Mouse (Mus musculus): ENCODE data around the gene Hnf4a. TPM values are rescaled to one million over a fixed set of nuclear protein-coding genes. Genes with fewer than 3 reads are reported as not detected.

Gene Hnf4a
- total and polyA plus RNA-seq, 2 experiments from 2014 or later: not detected

- no peak overlapping the region for H3K27ac ChIP-seq (ENCODE audit: low read depth, low read length)
- 80% methylated on average over 11 of the region's 11 CpGs for WGBS
- peaks cover 4% of the 10 kb centered on the region; the same call in 1 of the 2 replicates for H3K4me1 ChIP-seq (ENCODE audit: insufficient read depth)
- no peak overlapping the region for H3K4me3 ChIP-seq (ENCODE audit: low read depth, low read length)
- no peak overlapping the region for H3K9ac ChIP-seq
- DNase-seq (no peak), ATAC-seq (no peak)
- no peak overlapping the region for H3K4me2 ChIP-seq (ENCODE audit: low read depth)
- TF ChIP-seq CTCF (IDR thresholded peaks at IDR 0.05; ENCODE audit: low read depth): no peak
- H3K27me3 ChIP-seq (ENCODE audit: insufficient read depth, low read length): no peaks in the 10 kb centered on the region
- H3K36me3 ChIP-seq (ENCODE audit: insufficient read depth): peaks cover 10% of the 10 kb centered on the region
- H3K9me3 ChIP-seq (ENCODE audit: low read length): no peaks in the 10 kb centered on the region
Observed at GRCm38 (mm10) chr2:163462801-163463200, 43.8 kb upstream of the Hnf4a start.

GRCm38 (mm10) chr2:163463251-163463769 is 43.3 kb upstream of the Hnf4a start:
- no peaks in the 10 kb centered on the region for H3K9me3 ChIP-seq (ENCODE audit: low read length)
- peaks cover 15% of the 10 kb centered on the region for H3K36me3 ChIP-seq (ENCODE audit: insufficient read depth)
- H3K4me1 ChIP-seq (ENCODE audit: insufficient read depth): peaks cover 4% of the 10 kb centered on the region; the same call in 1 of the 2 replicates
- 74% methylated on average over 10 of the region's 10 CpGs for WGBS
- ATAC-seq: no peak
- no peak overlapping the region for H3K9ac ChIP-seq
- DNase-seq: no peak
- H3K27me3 ChIP-seq (ENCODE audit: insufficient read depth, low read length): no peaks in the 10 kb centered on the region
- H3K4me2 ChIP-seq (ENCODE audit: low read depth): no peak overlapping the region
- no peak for TF ChIP-seq CTCF (IDR thresholded peaks at IDR 0.05; ENCODE audit: low read depth)
- no peak overlapping the region for H3K27ac ChIP-seq (ENCODE audit: low read depth, low read length)
- H3K4me3 ChIP-seq (ENCODE audit: low read depth, low read length): no peak overlapping the region

GRCm38 (mm10) chr2:163463998-163464397 is 42.6 kb upstream of the Hnf4a start:
- H3K36me3 ChIP-seq (ENCODE audit: insufficient read depth): peaks cover 22% of the 10 kb centered on the region
- WGBS: 76% methylated on average over 4 of the region's 4 CpGs
- no peak for TF ChIP-seq CTCF (IDR thresholded peaks at IDR 0.05; ENCODE audit: low read depth)
- no peak overlapping the region for H3K4me3 ChIP-seq (ENCODE audit: low read depth, low read length)
- H3K9me3 ChIP-seq (ENCODE audit: low read length): no peaks in the 10 kb centered on the region
- ATAC-seq: no peak
- H3K4me1 ChIP-seq (ENCODE audit: insufficient read depth): peaks cover 2% of the 10 kb centered on the region; the same call in 1 of the 2 replicates
- H3K27me3 ChIP-seq (ENCODE audit: insufficient read depth, low read length): no peaks in the 10 kb centered on the region
- H3K4me2 ChIP-seq (ENCODE audit: low read depth): no peak overlapping the region
- DNase-seq: no peak
- no peak overlapping the region for H3K9ac ChIP-seq
- no peak overlapping the region for H3K27ac ChIP-seq (ENCODE audit: low read depth, low read length)

- Histone ChIP-seq H3K4me2 (ENCODE audit: low read depth) (no peak overlapping the region), H3K4me3 (ENCODE audit: low read depth, low read length) (no peak overlapping the region), H3K9ac (no peak overlapping the region), H3K27me3 (ENCODE audit: insufficient read depth, low read length) (no peaks in the 10 kb centered on the region), H3K9me3 (ENCODE audit: low read length) (no peaks in the 10 kb centered on the region), H3K27ac (ENCODE audit: low read depth, low read length) (no peak overlapping the region), H3K36me3 (ENCODE audit: insufficient read depth) (peaks cover 27% of the 10 kb centered on the region), H3K4me1 (ENCODE audit: insufficient read depth) (no peaks in the 10 kb centered on the region)
- ATAC-seq (no peak), DNase-seq (no peak)
- WGBS: 77% methylated on average over 6 of the region's 6 CpGs
- TF ChIP-seq CTCF (IDR thresholded peaks at IDR 0.05; ENCODE audit: low read depth): no peak
Observed at GRCm38 (mm10) chr2:163464562-163464961, 42.0 kb upstream of the Hnf4a start.

- Histone ChIP-seq H3K27ac (ENCODE audit: low read depth, low read length) (no peak overlapping the region), H3K4me2 (ENCODE audit: low read depth) (no peak overlapping the region), H3K4me3 (ENCODE audit: low read depth, low read length) (no peak overlapping the region), H3K9ac (no peak overlapping the region), H3K4me1 (ENCODE audit: insufficient read depth) (peaks cover 5% of the 10 kb centered on the region; the same call in 1 of the 2 replicates), H3K27me3 (ENCODE audit: insufficient read depth, low read length) (no peaks in the 10 kb centered on the region), H3K9me3 (ENCODE audit: low read length) (no peaks in the 10 kb centered on the region), H3K36me3 (ENCODE audit: insufficient read depth) (peaks cover 28% of the 10 kb centered on the region)
- TF ChIP-seq CTCF (IDR thresholded peaks at IDR 0.05; ENCODE audit: low read depth): no peak
- 78% methylated on average over 8 of the region's 8 CpGs for WGBS
- no peak for ATAC-seq
- no peak for DNase-seq
Observed at GRCm38 (mm10) chr2:163466771-163467170, 39.8 kb upstream of the Hnf4a start.

- 93% methylated on average over 6 of the region's 6 CpGs for WGBS
- H3K4me1 ChIP-seq (ENCODE audit: insufficient read depth): peaks cover 5% of the 10 kb centered on the region; the same call in 1 of the 2 replicates
- H3K27ac ChIP-seq (ENCODE audit: low read depth, low read length): no peak overlapping the region
- H3K9me3 ChIP-seq (ENCODE audit: low read length): no peaks in the 10 kb centered on the region
- H3K4me3 ChIP-seq (ENCODE audit: low read depth, low read length): no peak overlapping the region
- H3K36me3 ChIP-seq (ENCODE audit: insufficient read depth): peaks cover 28% of the 10 kb centered on the region
- no peak overlapping the region for H3K4me2 ChIP-seq (ENCODE audit: low read depth)
- no peak overlapping the region for H3K9ac ChIP-seq
- no peak for ATAC-seq
- TF ChIP-seq CTCF (IDR thresholded peaks at IDR 0.05; ENCODE audit: low read depth): no peak
- H3K27me3 ChIP-seq (ENCODE audit: insufficient read depth, low read length): no peaks in the 10 kb centered on the region
- no peak for DNase-seq
Observed at GRCm38 (mm10) chr2:163467585-163467984, 39.0 kb upstream of the Hnf4a start.

GRCm38 (mm10) chr2:163468866-163469265 is 37.7 kb upstream of the Hnf4a start:
- no peak for ATAC-seq
- H3K4me3 ChIP-seq (ENCODE audit: low read depth, low read length): no peak overlapping the region
- no peak overlapping the region for H3K4me2 ChIP-seq (ENCODE audit: low read depth)
- H3K27ac ChIP-seq (ENCODE audit: low read depth, low read length): no peak overlapping the region
- H3K36me3 ChIP-seq (ENCODE audit: insufficient read depth): peaks cover 28% of the 10 kb centered on the region
- no peak overlapping the region for H3K9ac ChIP-seq
- WGBS: 96% methylated on average over 6 of the region's 6 CpGs
- no peaks in the 10 kb centered on the region for H3K27me3 ChIP-seq (ENCODE audit: insufficient read depth, low read length)
- no peak for TF ChIP-seq CTCF (IDR thresholded peaks at IDR 0.05; ENCODE audit: low read depth)
- H3K9me3 ChIP-seq (ENCODE audit: low read length): no peaks in the 10 kb centered on the region
- H3K4me1 ChIP-seq (ENCODE audit: insufficient read depth): peaks cover 5% of the 10 kb centered on the region; the same call in 1 of the 2 replicates
- DNase-seq: no peak
